Mouse (Mus musculus) embryonic fibroblast, embryonic 13.5 days (primary cell): ENCODE measurements at regions not wholly inside any gene's neighbourhood (a gene's known extent, or its start where the extent isn't known, plus 50 kb on each side); places are given as distances from the start of the nearest gene placed in this dataset.
"Not testable (repeated sequence)": the region's sequence is repeated elsewhere in the genome, so short reads cannot be mapped to it uniquely, and the experiment has no call there.

Experiments used
- CTCF ChIP-seq: IDR thresholded peaks from 2 replicates; pipeline ENCODE4 v1.5.1; 2011; ENCODE audit warnings: mild to moderate bottlenecking, control low read depth, low read length, moderate library complexity, borderline replicate concordance; ENCODE audit not compliant: insufficient read depth
- POLR2A ChIP-seq: IDR thresholded peaks from 2 replicates; pipeline ENCODE4 v1.6.1; 2011; ENCODE audit warnings: low read depth, mild to moderate bottlenecking, control low read depth, low read length, moderate library complexity

DNA sequence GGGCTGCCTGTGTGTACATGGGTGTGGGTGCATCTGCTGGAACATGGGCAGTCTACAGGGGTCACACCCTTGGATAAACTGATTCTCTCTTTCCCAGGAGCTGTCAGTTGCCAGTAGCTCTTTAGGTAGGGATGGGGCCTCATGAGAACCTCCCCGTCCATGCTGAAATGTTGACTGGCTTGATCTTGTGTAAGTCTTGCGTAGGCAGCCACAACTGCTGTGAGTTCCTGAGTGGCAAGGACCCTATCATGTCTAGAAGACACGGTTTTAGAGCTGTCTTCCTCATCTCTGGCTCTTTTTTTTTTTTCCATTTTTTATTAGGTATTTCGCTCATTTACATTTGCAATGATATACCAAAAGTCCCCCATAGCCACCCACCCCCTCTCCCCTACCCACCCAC is 314.5 kb upstream of the Clnk start:
- not testable (repeated sequence) for TF ChIP-seq CTCF, POLR2A
